Mouse (Mus musculus): ENCODE measurements around the gene Ess2. TPM values are rescaled to one million over a fixed set of nuclear protein-coding genes. Genes with fewer than 3 reads are reported as not detected.
"Not testable (repeated sequence)": the region's sequence is repeated elsewhere in the genome, so short reads cannot be mapped to it uniquely, and the experiment has no call there.

Ess2 gene
- polyA plus RNA-seq (2015; fragmentation: Nextera tagmentation; extraction: Ambion mirVana) = 48.9 and 54.6 TPM in 2 replicates

DNA sequence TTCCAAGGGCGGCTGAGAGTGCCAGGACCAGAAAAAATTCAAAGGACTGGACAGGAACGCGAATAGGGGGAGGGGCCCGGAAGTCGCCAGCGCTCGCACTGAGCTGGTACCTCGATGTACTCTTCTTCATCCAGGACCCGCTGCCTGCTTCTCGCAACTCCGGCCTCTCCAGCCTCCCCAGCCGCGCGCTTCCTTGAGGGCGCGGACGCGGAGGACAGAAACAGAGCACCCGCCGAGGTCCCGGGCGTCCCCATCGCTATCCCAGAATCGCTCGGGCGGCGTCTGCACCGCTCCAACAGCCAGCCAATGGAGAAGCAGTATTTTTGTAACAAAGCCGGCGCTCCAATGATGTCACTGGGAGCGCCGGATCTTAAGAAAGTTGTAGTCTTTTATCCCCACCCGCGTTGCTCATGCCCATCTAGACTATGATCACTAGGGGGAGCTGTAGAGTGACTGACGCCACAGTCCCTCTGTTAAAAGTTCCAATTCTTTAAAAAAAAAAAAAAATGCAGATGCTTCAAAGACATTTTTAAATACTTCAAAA lies at the start of gene Ess2:
Gene Ess2, minus strand, starts transcription at position 297 of the 544 bp plus-strand sequence.
- WGBS = under 1% methylated on average over 35 of the region's 35 CpGs
- Histone ChIP-seq H3K9me3 (replicated peaks) (no peaks in the 10 kb centered on the region), H3K4me1 (peaks cover 21% of the 10 kb centered on the region), H3K27me3 (peaks cover 46% of the 10 kb centered on the region), H3K4me2 (peak within 1 kb of the TSS; percentile 97), H3K36me3 (ENCODE audit: poor library complexity, severe bottlenecking) (peaks cover 34% of the 10 kb centered on the region), H3K27ac (peak within 1 kb of the TSS; percentile 52; the same call in 1 of the 2 replicates), H3K4me3 (peak within 1 kb of the TSS; percentile 78), H3K9ac (peak within 1 kb of the TSS; percentile 85)
- peak; percentile 97 for ATAC-seq

DNA sequence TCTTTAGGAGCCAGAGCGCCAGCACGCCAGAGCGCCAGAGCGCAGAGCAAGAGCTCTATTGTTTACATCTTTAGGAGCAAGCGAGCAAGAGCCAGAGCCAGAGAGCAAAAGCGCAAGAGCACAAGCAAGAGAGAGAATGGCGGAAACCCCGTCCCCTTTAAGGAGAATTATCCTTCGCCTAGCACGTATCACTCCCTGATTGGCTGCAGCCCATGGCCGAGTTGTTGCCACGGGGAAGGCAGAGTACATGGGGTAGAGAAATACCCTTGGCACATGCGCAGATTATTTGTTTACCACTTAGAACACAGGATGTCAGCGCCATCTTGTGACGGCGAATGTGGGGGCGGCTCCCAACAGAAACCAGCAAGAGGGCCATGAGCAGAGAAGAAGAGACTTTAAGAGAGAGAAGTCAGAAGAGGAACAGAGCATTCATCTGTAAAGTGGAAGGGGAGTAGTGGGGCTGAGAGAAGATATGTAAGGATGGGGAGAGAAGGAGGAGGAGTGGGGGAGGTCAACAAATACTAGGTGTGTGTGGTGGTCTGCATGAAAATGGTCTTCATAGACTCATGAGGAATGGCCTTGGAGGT lies 45.0 kb upstream of the Ess2 start:
- not testable (repeated sequence) for H3K36me3 ChIP-seq (ENCODE audit: poor library complexity, severe bottlenecking); ATAC-seq; H3K27ac ChIP-seq; H3K4me2 ChIP-seq; H3K4me3 ChIP-seq; H3K9ac ChIP-seq; H3K9me3 ChIP-seq (replicated peaks); H3K4me1 ChIP-seq; H3K27me3 ChIP-seq
- WGBS = 96% methylated on average over 17 of the region's 17 CpGs

GRCm38 (mm10) chr16:17951618-17952017 lies 40.5 kb upstream of the Ess2 start:
- Histone ChIP-seq H3K36me3 (ENCODE audit: poor library complexity, severe bottlenecking) (no peaks in the 10 kb centered on the region), H3K27ac (no peak overlapping the region), H3K27me3 (no peaks in the 10 kb centered on the region), H3K9ac (no peak overlapping the region), H3K4me3 (no peak overlapping the region), H3K4me1 (peaks cover 17% of the 10 kb centered on the region), H3K4me2 (no peak overlapping the region), H3K9me3 (replicated peaks) (no peaks in the 10 kb centered on the region)
- no peak for ATAC-seq
- WGBS = 88% methylated on average over 4 of the region's 4 CpGs

DNA sequence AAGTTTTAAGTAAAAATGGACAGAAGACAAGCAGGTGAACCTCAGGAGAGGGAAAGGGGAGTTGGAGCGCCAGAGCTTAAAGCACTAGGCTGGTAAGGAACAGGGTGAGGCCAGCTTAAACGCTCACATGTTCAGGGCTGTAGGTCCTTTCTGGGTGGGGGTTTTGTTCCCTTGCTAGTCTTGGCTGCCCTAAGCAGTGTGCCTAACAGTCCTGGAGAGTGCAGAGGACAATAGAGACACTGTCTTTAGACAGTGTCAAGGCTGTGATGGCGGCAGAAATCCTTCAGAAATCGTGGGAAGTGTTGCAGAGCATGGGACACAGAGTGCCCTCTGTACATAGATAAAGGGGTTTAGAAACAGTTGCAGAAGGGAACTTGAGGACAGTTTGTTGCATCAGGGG lies 38.9 kb upstream of the Ess2 start:
- Histone ChIP-seq H3K27me3 (no peaks in the 10 kb centered on the region), H3K4me2 (no peak overlapping the region), H3K4me1 (peaks cover 17% of the 10 kb centered on the region), H3K9ac (no peak overlapping the region), H3K27ac (peak overlapping the region; percentile 57; the same call in 1 of the 2 replicates), H3K9me3 (replicated peaks) (no peaks in the 10 kb centered on the region), H3K4me3 (no peak overlapping the region), H3K36me3 (ENCODE audit: poor library complexity, severe bottlenecking) (no peaks in the 10 kb centered on the region)
- WGBS = 31% methylated on average over 4 of the region's 4 CpGs
- no peak for ATAC-seq

DNA sequence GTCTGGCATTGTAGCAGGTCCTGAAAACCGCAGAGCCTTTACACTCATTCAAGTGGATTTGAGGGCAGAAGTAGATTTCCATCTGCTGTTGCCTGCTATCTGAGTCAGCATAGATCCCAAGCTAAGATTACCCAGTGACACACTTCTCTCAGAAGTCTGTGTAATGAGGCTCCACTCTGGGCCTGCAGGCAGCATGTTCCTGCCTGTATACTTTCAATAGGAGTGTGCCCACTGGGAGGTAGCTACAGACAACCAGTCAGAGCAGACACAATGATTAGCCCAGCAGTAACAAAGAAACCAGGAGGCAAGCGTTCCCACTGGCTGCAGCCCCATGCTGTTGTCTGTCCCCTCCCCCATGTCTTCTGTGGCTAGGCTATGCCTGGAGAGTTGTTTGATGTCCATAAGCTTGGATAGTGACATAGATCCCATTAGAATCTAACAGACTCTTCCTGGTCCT lies 38.3 kb upstream of the Ess2 start:
- Histone ChIP-seq H3K36me3 (ENCODE audit: poor library complexity, severe bottlenecking) (no peaks in the 10 kb centered on the region), H3K27ac (peak overlapping the region; percentile 57), H3K4me2 (no peak overlapping the region), H3K4me1 (peaks cover 17% of the 10 kb centered on the region), H3K27me3 (no peaks in the 10 kb centered on the region), H3K9me3 (replicated peaks) (no peaks in the 10 kb centered on the region), H3K9ac (no peak overlapping the region), H3K4me3 (no peak overlapping the region)
- peak; percentile 87; the same call in 1 of the 2 replicates for ATAC-seq
- 15% methylated on average over 2 of the region's 2 CpGs for WGBS

DNA sequence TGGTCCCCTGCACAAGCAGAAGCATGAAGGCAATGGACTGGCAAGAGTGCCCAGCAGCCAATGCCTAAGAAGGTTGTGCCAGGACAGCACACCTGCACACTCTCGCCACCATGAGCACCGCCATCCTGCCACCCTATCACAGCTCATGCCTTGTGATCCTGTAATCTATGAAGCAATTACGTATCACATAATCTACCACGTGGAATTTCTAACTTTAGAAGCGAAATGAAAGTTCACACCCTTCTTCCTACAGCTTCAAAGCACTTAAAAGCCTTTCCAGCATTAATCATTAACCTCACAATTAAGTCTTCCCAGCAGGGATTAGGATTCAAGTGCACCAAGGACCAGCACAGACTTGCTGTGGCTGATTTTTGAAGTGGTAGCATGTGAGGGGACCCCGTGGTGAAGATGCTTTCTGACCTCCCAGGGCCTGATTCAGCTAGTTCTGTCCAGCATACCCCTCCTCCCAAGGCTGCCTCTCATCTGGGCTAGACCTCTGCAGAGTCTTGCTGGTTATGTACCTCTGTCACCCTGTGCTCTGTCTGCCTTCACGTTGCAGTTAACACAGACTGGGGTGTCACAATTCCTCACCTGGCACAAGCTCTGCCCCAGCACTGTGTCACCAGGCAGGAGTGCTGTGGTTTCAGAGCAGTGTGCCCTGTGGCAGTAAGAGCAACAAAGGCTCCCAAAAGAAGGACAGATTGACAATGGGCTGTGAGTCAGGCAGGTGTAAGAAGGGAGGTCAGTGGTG lies 34.1 kb upstream of the Ess2 start:
- peaks cover 16% of the 10 kb centered on the region for H3K4me1 ChIP-seq
- 0 out of 2 replicates have a peak, but pooled peaks have one; percentile 10 for ATAC-seq
- no peak overlapping the region for H3K4me3 ChIP-seq
- no peaks in the 10 kb centered on the region for H3K36me3 ChIP-seq (ENCODE audit: poor library complexity, severe bottlenecking)
- H3K27ac ChIP-seq = no peak overlapping the region
- WGBS = 57% methylated on average over 7 of the region's 7 CpGs
- no peaks in the 10 kb centered on the region for H3K27me3 ChIP-seq
- no peak overlapping the region for H3K9ac ChIP-seq
- no peaks in the 10 kb centered on the region for H3K9me3 ChIP-seq (replicated peaks)
- H3K4me2 ChIP-seq = no peak overlapping the region

DNA sequence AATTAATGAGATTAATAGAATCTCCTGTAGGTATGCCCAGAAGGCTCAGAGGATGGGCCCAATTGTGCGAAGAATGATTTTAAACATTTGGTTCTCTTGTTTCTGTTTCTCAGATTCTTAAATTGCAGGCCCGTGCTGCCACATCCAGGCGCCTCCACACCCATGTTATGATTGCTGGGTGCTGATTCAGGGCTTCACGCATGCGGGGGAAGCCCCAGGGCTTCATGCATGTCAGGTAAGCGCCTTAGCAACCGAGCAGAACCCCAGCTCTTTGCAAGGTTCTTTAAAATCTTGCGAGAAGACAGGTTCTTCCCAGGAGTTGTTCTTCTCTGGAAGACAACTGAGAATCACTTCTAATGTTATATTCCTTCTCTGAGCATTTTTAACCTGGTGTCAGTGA lies 32.3 kb upstream of the Ess2 start:
- WGBS = 80% methylated on average over 8 of the region's 8 CpGs
- Histone ChIP-seq H3K9ac (no peak overlapping the region), H3K36me3 (ENCODE audit: poor library complexity, severe bottlenecking) (no peaks in the 10 kb centered on the region), H3K27ac (no peak overlapping the region), H3K4me3 (no peak overlapping the region), H3K4me2 (no peak overlapping the region), H3K4me1 (peaks cover 8% of the 10 kb centered on the region; the same call in 1 of the 2 replicates), H3K27me3 (no peaks in the 10 kb centered on the region), H3K9me3 (replicated peaks) (no peaks in the 10 kb centered on the region)
- ATAC-seq = no peak

DNA sequence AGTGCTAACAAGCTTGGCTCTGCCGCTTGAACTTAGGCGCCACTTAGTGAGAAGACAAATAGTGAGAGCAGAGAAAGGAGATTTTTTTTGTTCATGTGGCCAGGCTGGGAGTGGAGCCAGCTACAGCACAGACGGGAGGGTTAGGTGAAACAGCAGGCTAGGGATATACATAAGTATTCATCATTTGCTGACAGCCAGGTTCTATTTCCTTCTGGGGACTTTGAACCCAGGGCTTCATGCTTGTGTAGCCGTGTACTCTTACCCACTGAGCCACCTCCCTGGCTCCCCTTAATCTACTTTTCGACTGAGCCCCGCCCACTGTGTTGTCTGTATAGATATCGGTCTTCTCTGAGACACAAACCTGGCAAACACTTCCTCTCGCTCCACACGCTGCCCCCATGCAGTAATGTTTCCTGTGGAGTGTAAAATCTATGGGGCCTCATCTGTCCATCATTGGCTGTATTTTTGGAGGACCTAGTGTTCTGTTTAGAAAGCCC lies 28.2 kb upstream of the Ess2 start:
- Histone ChIP-seq H3K4me1 (peaks cover 8% of the 10 kb centered on the region; the same call in 1 of the 2 replicates), H3K9ac (0 out of 2 replicates have a peak overlapping the region, but pooled peaks have one; percentile 1), H3K4me3 (no peak overlapping the region), H3K36me3 (ENCODE audit: poor library complexity, severe bottlenecking) (no peaks in the 10 kb centered on the region), H3K27ac (no peak overlapping the region), H3K4me2 (no peak overlapping the region; the same call in 1 of the 2 replicates), H3K9me3 (replicated peaks) (no peaks in the 10 kb centered on the region), H3K27me3 (peaks cover 21% of the 10 kb centered on the region)
- WGBS = 49% methylated on average over 9 of the region's 9 CpGs
- ATAC-seq = peak; percentile 30; the same call in 1 of the 2 replicates

DNA sequence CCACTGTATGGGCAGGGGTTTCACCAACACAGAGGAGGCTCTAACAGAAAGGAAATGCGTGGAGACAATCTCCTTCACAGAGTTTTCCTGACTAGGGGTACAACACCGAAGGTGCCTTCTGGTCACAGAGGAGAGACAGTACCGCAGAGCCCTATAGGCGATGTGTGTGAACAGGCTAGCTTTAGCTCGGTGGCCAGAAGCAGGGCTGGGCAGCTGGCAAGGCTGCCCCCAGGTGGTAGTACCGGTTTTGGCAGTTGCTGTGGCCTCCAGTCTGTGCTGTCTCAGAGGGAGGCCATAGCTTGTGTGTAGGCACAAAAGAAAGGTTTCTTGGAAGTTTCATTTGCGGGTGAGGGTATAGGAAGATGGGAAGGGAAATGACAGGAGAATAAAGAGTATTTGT lies 27.7 kb upstream of the Ess2 start:
- H3K36me3 ChIP-seq (ENCODE audit: poor library complexity, severe bottlenecking) = no peaks in the 10 kb centered on the region
- no peak overlapping the region; the same call in 1 of the 2 replicates for H3K4me2 ChIP-seq
- H3K9me3 ChIP-seq (replicated peaks) = no peaks in the 10 kb centered on the region
- 4% methylated on average over 7 of the region's 7 CpGs for WGBS
- ATAC-seq = peak; percentile 86
- no peak overlapping the region for H3K4me3 ChIP-seq
- H3K9ac ChIP-seq = no peak overlapping the region
- H3K27me3 ChIP-seq = peaks cover 23% of the 10 kb centered on the region
- no peak overlapping the region for H3K27ac ChIP-seq
- H3K4me1 ChIP-seq = peaks cover 8% of the 10 kb centered on the region; the same call in 1 of the 2 replicates

DNA sequence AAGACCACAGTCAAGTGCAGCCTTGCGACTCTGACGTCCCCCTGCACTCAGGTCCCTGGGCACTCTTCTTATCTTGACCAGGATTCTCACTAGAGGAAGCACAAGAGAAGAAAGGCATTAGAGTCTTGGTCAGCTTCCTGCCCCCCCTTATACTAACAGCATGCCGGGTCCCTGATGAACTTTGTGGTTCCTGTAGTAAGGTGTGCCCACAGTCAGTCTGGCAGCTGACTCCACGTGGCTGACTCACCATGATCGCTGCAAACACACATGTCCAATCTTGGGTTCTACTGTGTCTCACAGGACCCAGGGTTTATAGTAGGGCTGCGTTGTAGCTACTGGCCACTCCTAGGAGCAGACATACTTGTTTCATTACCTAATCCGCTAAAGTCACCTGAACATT lies 27.0 kb upstream of the Ess2 start:
- no peak for ATAC-seq
- H3K9me3 ChIP-seq (replicated peaks) = no peaks in the 10 kb centered on the region
- no peak overlapping the region for H3K4me2 ChIP-seq
- peaks cover 8% of the 10 kb centered on the region; the same call in 1 of the 2 replicates for H3K4me1 ChIP-seq
- H3K4me3 ChIP-seq = no peak overlapping the region
- no peak overlapping the region for H3K9ac ChIP-seq
- 87% methylated on average over 7 of the region's 7 CpGs for WGBS
- peaks cover 23% of the 10 kb centered on the region for H3K27me3 ChIP-seq
- H3K36me3 ChIP-seq (ENCODE audit: poor library complexity, severe bottlenecking) = no peaks in the 10 kb centered on the region
- H3K27ac ChIP-seq = no peak overlapping the region

GRCm38 (mm10) chr16:17936776-17937175 lies 25.6 kb upstream of the Ess2 start:
- no peak for ATAC-seq
- no peak overlapping the region for H3K4me3 ChIP-seq
- H3K27ac ChIP-seq = no peak overlapping the region
- peaks cover 8% of the 10 kb centered on the region; the same call in 1 of the 2 replicates for H3K4me1 ChIP-seq
- H3K9ac ChIP-seq = no peak overlapping the region
- H3K4me2 ChIP-seq = no peak overlapping the region
- H3K27me3 ChIP-seq = peaks cover 30% of the 10 kb centered on the region
- H3K36me3 ChIP-seq (ENCODE audit: poor library complexity, severe bottlenecking) = no peaks in the 10 kb centered on the region
- 80% methylated on average over 10 of the region's 10 CpGs for WGBS
- no peaks in the 10 kb centered on the region for H3K9me3 ChIP-seq (replicated peaks)

- Histone ChIP-seq H3K4me1 (peaks cover 8% of the 10 kb centered on the region; the same call in 1 of the 2 replicates), H3K36me3 (ENCODE audit: poor library complexity, severe bottlenecking) (no peaks in the 10 kb centered on the region), H3K9me3 (replicated peaks) (no peaks in the 10 kb centered on the region), H3K27me3 (peaks cover 38% of the 10 kb centered on the region), H3K27ac (no peak overlapping the region), H3K4me2 (no peak overlapping the region), H3K9ac (no peak overlapping the region), H3K4me3 (no peak overlapping the region)
- no peak for ATAC-seq
- 73% methylated on average over 3 of the region's 3 CpGs for whole genome bisulfite sequencing
Measured at GRCm38 (mm10) chr16:17934445-17934910, 23.3 kb upstream of the Ess2 start.
